ENCODE assay signal across 8 mouse cellular contexts in genomic region chr5:125476286-125476625, GRCm38 (mm10). TPM values are rescaled to one million over a fixed set of nuclear protein-coding genes. Genes with fewer than 3 reads are reported as not detected.
A peak's percentile ranks its signal among the peaks of the same experiment; 100 is the strongest.
DNase-seq lines count a peak whose midpoint lies in the region; ATAC-seq and TF ChIP-seq lines count a peak whose summit lies in the region.

No protein-coding gene starts in this region.

- peak overlapping the region; percentile 92 for H3K4me2 ChIP-seq in embryonic facial prominence, embryonic 11.5 days (ENCODE audit: low read depth, low read length)
- peak overlapping the region; percentile 80 for H3K4me2 ChIP-seq in hindbrain, embryonic 15.5 days
- peak overlapping the region; percentile 93 for H3K4me2 ChIP-seq in midbrain, embryonic 13.5 days (replicated peaks)

- H3K9ac ChIP-seq in embryonic facial prominence, embryonic 11.5 days (replicated peaks; ENCODE audit: low read length) = peak overlapping the region; percentile 71
- peak overlapping the region; percentile 96 for H3K9ac ChIP-seq in hindbrain, embryonic 15.5 days
- peak overlapping the region; percentile 85 for H3K9ac ChIP-seq in midbrain, embryonic 13.5 days (replicated peaks)

- TF ChIP-seq CTCF in left cerebral cortex, adult 2 months (IDR thresholded peaks at IDR 0.05) = peak; percentile 19

- ATAC-seq in embryonic facial prominence, embryonic 11.5 days (replicated peaks; ENCODE audit: insufficient number of reproducible peaks, low FRiP score, low TSS enrichment, low read depth) = no peak
- ATAC-seq in hindbrain, embryonic 15.5 days (ENCODE audit: low FRiP score, low read depth) = no peak
- ATAC-seq in midbrain, embryonic 13.5 days = peak; percentile 74; the same call in 1 of the 2 replicates

- peak in 1 of 2 experiments; percentile 37 for DNase-seq in left cerebral cortex, adult 2 months (ENCODE audit: extremely low spot score in 1 of 2, low spot score in 2 of 2)
- no peak for DNase-seq in left cerebral cortex, adult 11 months (ENCODE audit: low spot score)
- peak; percentile 38 for DNase-seq in adipocyte (ENCODE audit: low spot score)
- DNase-seq in embryonic facial prominence, embryonic 11.5 days (ENCODE audit: low spot score) = no peak
- DNase-seq in gastrocnemius, adult 8-10 months (ENCODE audit: low spot score in 2 of 2) = no peak
- no peak for DNase-seq in thymus, postnatal 25 days

- H3K9me3 ChIP-seq in embryonic facial prominence, embryonic 11.5 days (replicated peaks; ENCODE audit: control insufficient read depth, low read length) = no peaks in the 10 kb centered on the region
- H3K9me3 ChIP-seq in hindbrain, embryonic 15.5 days = no peaks in the 10 kb centered on the region
- no peaks in the 10 kb centered on the region for H3K9me3 ChIP-seq in midbrain, embryonic 13.5 days

- peak overlapping the region; percentile 82 for H3K27ac ChIP-seq in left cerebral cortex, adult 2 months
- H3K27ac ChIP-seq in embryonic facial prominence, embryonic 11.5 days (replicated peaks; ENCODE audit: low read depth, low read length) = no peak overlapping the region
- peak overlapping the region; percentile 90 for H3K27ac ChIP-seq in hindbrain, embryonic 15.5 days (replicated peaks)
- H3K27ac ChIP-seq in midbrain, embryonic 13.5 days = peak overlapping the region; percentile 84

- 19% methylated on average over 5 of the region's 5 CpGs for WGBS in embryonic facial prominence, embryonic 11.5 days
- 6% methylated on average over 5 of the region's 5 CpGs for WGBS in hindbrain, embryonic 15.5 days
- WGBS in midbrain, embryonic 13.5 days = 13% methylated on average over 5 of the region's 5 CpGs

- H3K36me3 ChIP-seq in embryonic facial prominence, embryonic 11.5 days (replicated peaks; ENCODE audit: control insufficient read depth, insufficient read depth, low read depth, low read length) = no peaks in the 10 kb centered on the region
- H3K36me3 ChIP-seq in hindbrain, embryonic 15.5 days = no peaks in the 10 kb centered on the region
- H3K36me3 ChIP-seq in midbrain, embryonic 13.5 days = peaks cover 4% of the 10 kb centered on the region; the same call in 1 of the 2 replicates

- intact Hi-C loops in left cerebral cortex, adult 2 months (cut with DNase I) = no loop called here

- peak overlapping the region; percentile 77 for H3K4me3 ChIP-seq in left cerebral cortex, adult 2 months
- peak overlapping the region; percentile 87 for H3K4me3 ChIP-seq in embryonic facial prominence, embryonic 11.5 days (ENCODE audit: low read depth, low read length)
- H3K4me3 ChIP-seq in hindbrain, embryonic 15.5 days = peak overlapping the region; percentile 91
- H3K4me3 ChIP-seq in midbrain, embryonic 13.5 days (replicated peaks) = peak overlapping the region; percentile 87

- no peaks in the 10 kb centered on the region for H3K27me3 ChIP-seq in embryonic facial prominence, embryonic 11.5 days (ENCODE audit: control insufficient read depth, insufficient read depth, low read length)
- no peaks in the 10 kb centered on the region for H3K27me3 ChIP-seq in hindbrain, embryonic 15.5 days
- H3K27me3 ChIP-seq in midbrain, embryonic 13.5 days = no peaks in the 10 kb centered on the region

- H3K4me1 ChIP-seq in embryonic facial prominence, embryonic 11.5 days (ENCODE audit: control insufficient read depth, insufficient read depth, low read length) = no peaks in the 10 kb centered on the region; the same call in none of the 2 replicates
- H3K4me1 ChIP-seq in hindbrain, embryonic 15.5 days (replicated peaks) = peaks cover 44% of the 10 kb centered on the region
- peaks cover 48% of the 10 kb centered on the region for H3K4me1 ChIP-seq in midbrain, embryonic 13.5 days (replicated peaks)

RNA-seq across cellular contexts. Expression of gene Aacs, which starts 0.6 kb away (rescaled TPM):
- total RNA-seq in left cerebral cortex, adult 2 months (2021) = 10 to 100 TPM; 43.7 to 48.0 TPM
- polyA plus RNA-seq in embryonic facial prominence, embryonic 11.5 days (2014; fragmentation: Nextera tagmentation; extraction: Ambion mirVana) = 28.4 and 34.7 TPM in 2 replicates
- 104 and 106 TPM in 2 replicates for polyA plus RNA-seq in hindbrain, embryonic 15.5 days (2015; fragmentation: Nextera tagmentation; extraction: Ambion mirVana)
- polyA plus RNA-seq in midbrain, embryonic 13.5 days (2015; fragmentation: Nextera tagmentation; extraction: Ambion mirVana) = 54.5 and 57.5 TPM in 2 replicates
- 1 to 10 TPM; 1.9 to 5.4 (median 4.8) TPM for total RNA-seq in gastrocnemius, adult 8-10 months (2022)

RNA-seq across cellular contexts. Expression of gene Bri3bp, which starts 34.9 kb away (rescaled TPM):
- 10 to 100 TPM; 95.2 to 95.6 TPM for total RNA-seq in left cerebral cortex, adult 2 months (2021)
- polyA plus RNA-seq in embryonic facial prominence, embryonic 11.5 days (2014; fragmentation: Nextera tagmentation; extraction: Ambion mirVana) = 26.3 and 29.2 TPM in 2 replicates
- polyA plus RNA-seq in hindbrain, embryonic 15.5 days (2015; fragmentation: Nextera tagmentation; extraction: Ambion mirVana) = 39.4 and 42.8 TPM in 2 replicates
- 28.2 and 29.6 TPM in 2 replicates for polyA plus RNA-seq in midbrain, embryonic 13.5 days (2015; fragmentation: Nextera tagmentation; extraction: Ambion mirVana)
- total RNA-seq in gastrocnemius, adult 8-10 months (2022) = 1 to 10 TPM; 3.0 to 4.6 (median 4.1) TPM

RNA-seq across cellular contexts. Expression of gene Dhx37, which starts 42.3 kb away (rescaled TPM):
- total RNA-seq in left cerebral cortex, adult 2 months (2021) = 10 to 100 TPM; 12.2 to 12.7 TPM
- polyA plus RNA-seq in embryonic facial prominence, embryonic 11.5 days (2014; fragmentation: Nextera tagmentation; extraction: Ambion mirVana) = 7.2 and 9.0 TPM in 2 replicates
- polyA plus RNA-seq in hindbrain, embryonic 15.5 days (2015; fragmentation: Nextera tagmentation; extraction: Ambion mirVana) = 10.9 and 11.6 TPM in 2 replicates
- 12.1 and 13.2 TPM in 2 replicates for polyA plus RNA-seq in midbrain, embryonic 13.5 days (2015; fragmentation: Nextera tagmentation; extraction: Ambion mirVana)
- 1 to 10 TPM; 4.4 to 5.1 (median 4.8) TPM for total RNA-seq in gastrocnemius, adult 8-10 months (2022)

RNA-seq across cellular contexts. Expression of gene Tmem132b, which starts 55.3 kb away (rescaled TPM):
- 100 to 1,000 TPM; 135 to 141 TPM for total RNA-seq in left cerebral cortex, adult 2 months (2021)
- 0.13 and 0.60 TPM in 2 replicates for polyA plus RNA-seq in embryonic facial prominence, embryonic 11.5 days (2014; fragmentation: Nextera tagmentation; extraction: Ambion mirVana)
- 6.2 and 6.4 TPM in 2 replicates for polyA plus RNA-seq in hindbrain, embryonic 15.5 days (2015; fragmentation: Nextera tagmentation; extraction: Ambion mirVana)
- polyA plus RNA-seq in midbrain, embryonic 13.5 days (2015; fragmentation: Nextera tagmentation; extraction: Ambion mirVana) = 2.5 and 2.7 TPM in 2 replicates
- total RNA-seq in gastrocnemius, adult 8-10 months (2022) = 1 to 10 TPM; 2.6 to 7.0 (median 4.5) TPM
